Comparison of ENCODE assay signal across 15 mouse cellular contexts in genomic region chr2:69086505-69087260, GRCm38 (mm10). TPM values are rescaled to one million over a fixed set of nuclear protein-coding genes. Genes with fewer than 3 reads are reported as not detected.
DNase-seq lines count a peak whose midpoint lies in the region; ATAC-seq lines count a peak whose summit lies in the region.
"Had no signal": no experiment of that assay in that cellular context is flagged by ENCODE, and none has a peak within 500 bp of the region (broad histone marks: within the 10 kb centered on the region; RNA-seq: fewer than 3 reads in every experiment).

No protein-coding gene starts in this region.

- no peaks in the 10 kb centered on the region for H3K36me3 ChIP-seq in embryonic facial prominence, embryonic 10.5 days (replicated peaks)
- H3K36me3 ChIP-seq in hindbrain, embryonic 10.5 days, result no peaks in the 10 kb centered on the region
- no peaks in the 10 kb centered on the region for H3K36me3 ChIP-seq in midbrain, embryonic 15.5 days (replicated peaks)
- H3K36me3 ChIP-seq: intestine, embryonic 15.5 days; limb, embryonic 12.5 days had no signal

- peak overlapping the region; percentile 8; the same call in 1 of the 2 replicates for H3K27ac ChIP-seq in embryonic facial prominence, embryonic 10.5 days (replicated peaks)
- H3K27ac ChIP-seq in hindbrain, embryonic 10.5 days, result peak overlapping the region; percentile 60
- peak overlapping the region; percentile 58; the same call in 1 of the 2 replicates for H3K27ac ChIP-seq in midbrain, embryonic 15.5 days
- H3K27ac ChIP-seq: intestine, embryonic 15.5 days; limb, embryonic 12.5 days had no signal

- H3K4me2 ChIP-seq in midbrain, embryonic 15.5 days, result no peak overlapping the region
- H3K4me2 ChIP-seq: intestine, embryonic 15.5 days; limb, embryonic 12.5 days had no signal

- DNase-seq in brain, adult 2 months (ENCODE audit: low read depth, low spot score), result peak; percentile 32
- DNase-seq in embryonic facial prominence, embryonic 10.5 days (ENCODE audit: low spot score), result no peak
- DNase-seq in hindbrain, embryonic 10.5 days (ENCODE audit: low spot score), result peak; percentile 22
- no peak for DNase-seq in urinary bladder, postnatal 36 days (ENCODE audit: low spot score in 2 of 2)
- DNase-seq in ovary, postnatal 14 days (ENCODE audit: low spot score), result no peak
- DNase-seq in right cerebral cortex, postnatal 36 days (ENCODE audit: low spot score in 2 of 2), result no peak
- DNase-seq in kidney, adult 9 months, result no peak
- DNase-seq: cerebellum, adult 11-12 months; heart, adult 18-20 months; lung, postnatal 10 days; thymus, postnatal 25 days had no signal

- H3K4me3 ChIP-seq in embryonic facial prominence, embryonic 10.5 days, result no peak overlapping the region
- no peak overlapping the region for H3K4me3 ChIP-seq in hindbrain, embryonic 10.5 days
- H3K4me3 ChIP-seq in midbrain, embryonic 15.5 days, result no peak overlapping the region
- H3K4me3 ChIP-seq: intestine, embryonic 15.5 days; limb, embryonic 12.5 days; myocyte had no signal

- H3K27me3 ChIP-seq in embryonic facial prominence, embryonic 10.5 days (replicated peaks; ENCODE audit: low read depth, poor library complexity, severe bottlenecking), result no peaks in the 10 kb centered on the region
- H3K27me3 ChIP-seq in hindbrain, embryonic 10.5 days (ENCODE audit: insufficient read depth, poor library complexity, severe bottlenecking), result no peaks in the 10 kb centered on the region
- H3K27me3 ChIP-seq in midbrain, embryonic 15.5 days (replicated peaks), result no peaks in the 10 kb centered on the region
- H3K27me3 ChIP-seq: intestine, embryonic 15.5 days; limb, embryonic 12.5 days had no signal

- H3K4me1 ChIP-seq in embryonic facial prominence, embryonic 10.5 days, result peaks cover 31% of the 10 kb centered on the region
- H3K4me1 ChIP-seq in hindbrain, embryonic 10.5 days (replicated peaks), result peaks cover 22% of the 10 kb centered on the region
- peaks cover 18% of the 10 kb centered on the region for H3K4me1 ChIP-seq in midbrain, embryonic 15.5 days
- H3K4me1 ChIP-seq: intestine, embryonic 15.5 days had no signal

- peak; percentile 80 for ATAC-seq in midbrain, embryonic 15.5 days (replicated peaks)
- ATAC-seq: intestine, embryonic 15.5 days had no signal

- H3K9ac ChIP-seq in midbrain, embryonic 15.5 days, result no peak overlapping the region
- H3K9ac ChIP-seq: intestine, embryonic 15.5 days; limb, embryonic 12.5 days had no signal

- 51% methylated on average over 8 of the region's 8 CpGs for WGBS in embryonic facial prominence, embryonic 10.5 days
- 42% methylated on average over 8 of the region's 8 CpGs for WGBS in hindbrain, embryonic 10.5 days
- WGBS in midbrain, embryonic 15.5 days, result 20% methylated on average over 8 of the region's 8 CpGs

- H3K9me3 ChIP-seq in embryonic facial prominence, embryonic 10.5 days, result no peaks in the 10 kb centered on the region
- no peaks in the 10 kb centered on the region for H3K9me3 ChIP-seq in hindbrain, embryonic 10.5 days
- no peaks in the 10 kb centered on the region for H3K9me3 ChIP-seq in midbrain, embryonic 15.5 days
- H3K9me3 ChIP-seq: intestine, embryonic 15.5 days; limb, embryonic 12.5 days had no signal

RNA-seq across cellular contexts. Expression of gene Nostrin, which starts 48.9 kb away (rescaled TPM):
- 0.42 and 0.45 TPM in 2 replicates for polyA plus RNA-seq in embryonic facial prominence, embryonic 10.5 days (2016; fragmentation: Nextera tagmentation; extraction: Ambion mirVana)
- polyA plus RNA-seq in hindbrain, embryonic 10.5 days (2016; fragmentation: Nextera tagmentation; extraction: Ambion mirVana), result 0.41 and 0.75 TPM in 2 replicates
- 1.1 and 1.7 TPM in 2 replicates for polyA plus RNA-seq in midbrain, embryonic 15.5 days (2015; fragmentation: Nextera tagmentation; extraction: Ambion mirVana)

Comparison
In these comparisons a context has a peak if more than half of its experiments do, and no peak if none do; other contexts are left out.
1. DNase-seq: peak in brain, adult 2 months (single experiment) and hindbrain, embryonic 10.5 days (single experiment); none in embryonic facial prominence, embryonic 10.5 days (single experiment), urinary bladder, postnatal 36 days (0 of 2), ovary, postnatal 14 days (single experiment), right cerebral cortex, postnatal 36 days (0 of 2) and kidney, adult 9 months (single experiment).
2. H3K27ac ChIP-seq: peak in every context shown above with its lines; median percentile 60 in hindbrain, embryonic 10.5 days; 58 in midbrain, embryonic 15.5 days; 8 in embryonic facial prominence, embryonic 10.5 days.